In the genomic region with DNA sequence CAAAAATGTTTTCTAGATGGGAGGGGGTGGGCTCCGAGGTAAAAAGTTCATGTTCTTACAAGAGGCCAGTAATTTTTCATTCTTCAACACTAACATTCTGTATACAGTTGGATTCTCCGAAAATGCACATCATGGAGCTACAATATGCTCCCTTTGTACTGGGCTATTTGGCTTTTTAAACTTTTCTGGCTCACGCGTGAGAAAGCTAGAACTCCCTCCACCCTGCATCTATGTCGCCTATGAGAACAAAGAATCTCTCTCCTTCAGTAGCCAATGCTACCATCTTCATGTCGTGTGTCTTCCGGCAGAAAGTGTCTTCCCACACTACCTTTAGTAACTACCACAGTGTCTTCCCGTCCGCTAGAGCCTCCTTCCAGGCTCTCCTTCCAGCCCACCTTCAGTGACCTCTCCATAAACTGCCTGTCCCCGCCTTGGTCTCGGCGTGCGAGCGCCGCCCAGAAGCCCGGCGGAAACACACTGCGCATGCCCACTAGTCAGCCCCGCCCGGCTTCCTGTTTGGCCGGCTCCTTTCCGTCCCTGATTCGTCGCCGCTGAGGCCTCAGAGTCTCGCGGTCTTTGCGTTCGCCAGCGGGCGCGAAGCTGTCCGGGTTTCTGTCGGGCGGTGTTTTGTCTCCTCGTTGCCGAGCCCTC, we compare ENCODE assay signal across 8 mouse cellular contexts. TPM values are rescaled to one million over a fixed set of nuclear protein-coding genes. Genes with fewer than 3 reads are reported as not detected.
DNase-seq lines count a peak whose midpoint lies in the region; ATAC-seq lines count a peak whose summit lies in the region.

A gene (plus strand): TSS at position 529 of the 651 bp plus-strand sequence.

- H3K27ac ChIP-seq in intestine, embryonic 14.5 days (ENCODE audit: low read depth) = peak within 1 kb of the TSS; percentile 96

- H3K36me3 ChIP-seq in intestine, embryonic 14.5 days (ENCODE audit: control insufficient read depth, insufficient read depth, low read length) = peaks cover 24% of the 10 kb centered on the region

- H3K9me3 ChIP-seq in intestine, embryonic 14.5 days (ENCODE audit: control insufficient read depth, low read length) = no peaks in the 10 kb centered on the region

- peak; percentile 94 to 96 for DNase-seq in adrenal gland, adult 18-20 months (ENCODE audit: low spot score in 2 of 2)
- DNase-seq in embryo, embryonic 11 days = peak; percentile 98
- DNase-seq in gastrocnemius, postnatal 25 days = peak; percentile 96
- peak; percentile 96 for DNase-seq in intestine, embryonic 14.5 days (ENCODE audit: low spot score)
- DNase-seq in left cerebral cortex, postnatal 14 days (ENCODE audit: low spot score in 2 of 2) = peak; percentile 97
- DNase-seq in mesoderm, embryonic 11.5 days (ENCODE audit: low read depth, low spot score) = peak; percentile 98
- peak; percentile 94 for DNase-seq in right cerebral cortex, postnatal 36 days (ENCODE audit: low spot score in 2 of 2)
- peak; percentile 96 for DNase-seq in yolk sac, embryonic 10.5 days (ENCODE audit: low spot score)

- peak within 1 kb of the TSS; percentile 97 for H3K9ac ChIP-seq in intestine, embryonic 14.5 days (ENCODE audit: low read length)

- H3K4me3 ChIP-seq in intestine, embryonic 14.5 days (ENCODE audit: low read depth, low read length) = peak within 1 kb of the TSS; percentile 72

- 1% methylated on average over 37 of the region's 37 CpGs for WGBS in intestine, embryonic 14.5 days

- no peaks in the 10 kb centered on the region for H3K27me3 ChIP-seq in intestine, embryonic 14.5 days (replicated peaks; ENCODE audit: control insufficient read depth, insufficient read depth, low read length)

- peaks cover 12% of the 10 kb centered on the region for H3K4me1 ChIP-seq in intestine, embryonic 14.5 days (replicated peaks; ENCODE audit: control insufficient read depth, insufficient read depth, low read length)

- ATAC-seq in intestine, embryonic 14.5 days (replicated peaks; ENCODE audit: low FRiP score, low TSS enrichment, low read depth) = peak; percentile 100

- peak within 1 kb of the TSS; percentile 77 for H3K4me2 ChIP-seq in intestine, embryonic 14.5 days (ENCODE audit: low read length)

- intact Hi-C loops in left cerebral cortex, postnatal 14 days (cut with DNase I) = no loop called here

RNA-seq across cellular contexts. Expression of the gene that starts here (rescaled TPM):
- 10 to 100 TPM; 16.9 to 20.8 TPM for total RNA-seq in adrenal gland, adult 18-20 months (2021)
- total RNA-seq in gastrocnemius, postnatal 25 days (2021) = 10 to 100 TPM; 11.2 to 12.8 TPM
- 164 and 168 TPM in 2 replicates for polyA plus RNA-seq in intestine, embryonic 14.5 days (2014; fragmentation: Nextera tagmentation; extraction: Ambion mirVana)
- total RNA-seq in left cerebral cortex, postnatal 14 days (2021) = 10 to 100 TPM; 31.4 to 34.5 TPM

Comparison
In these comparisons a context has a peak if more than half of its experiments do, and no peak if none do; other contexts are left out.
1. Peak in every context shown above with its lines: DNase-seq, ATAC-seq, H3K4me3 ChIP-seq and H3K27ac ChIP-seq.